Mouse (Mus musculus): ENCODE data around the gene Noct.

- TF ChIP-seq POLR2A (IDR thresholded peaks at IDR 0.05; ENCODE audit: borderline replicate concordance, extremely low read depth, low read depth, low read length) (no peak), CTCF (IDR thresholded peaks at IDR 0.05; ENCODE audit: insufficient read depth, low read length) (no peak)
Measured at GRCm38 (mm10) chr3:51206521-51206920, 17.7 kb upstream of the Noct start.
